Mouse (Mus musculus) erythroid progenitor cell, adult 5-6 weeks (primary cell): ENCODE measurements around the gene Tipin. TPM values are rescaled to one million over a fixed set of nuclear protein-coding genes. Genes with fewer than 3 reads are reported as not detected.
"Not testable (repeated sequence)": the region's sequence is repeated elsewhere in the genome, so short reads cannot be mapped to it uniquely, and the experiment has no call there.

Experiments
- ATAC-seq: replicated peaks from 2 replicates; pipeline ENCODE4 v1.8.0; 2016; ENCODE audit warnings: moderate number of reproducible peaks, mild to moderate bottlenecking, moderate TSS enrichment, inconsistent platforms; ENCODE audit not compliant: poor library complexity, low FRiP score, severe bottlenecking
- total RNA-seq, 2 experiments: library from RNA; stranded (forward) in 1 of 2; stranded (reverse) in 1 of 2; fragments of 150-400 nt in 1 of 2; fragments of 186-747, 209-891 nt in 1 of 2; gene quantifications; 2 replicates each; pipeline versions ENCODE4 v1.2.3 to v1.2.4; 2015 to 2017; ENCODE audit warnings: low replicate concordance in 2 of 2

Gene Tipin
- total RNA-seq, 2 experiments from 2014 or later = 132 to 185 TPM

- ATAC-seq = no peak
These were observed 13.2 kb upstream of the Tipin start for GRCm38 (mm10) chr9:64268196-64268595.

GRCm38 (mm10) chr9:64268836-64269235 lies 12.5 kb upstream of the Tipin start:
- ATAC-seq = not testable (repeated sequence)

- no peak for ATAC-seq
These were observed 10.1 kb upstream of the Tipin start for GRCm38 (mm10) chr9:64271249-64271648.

GRCm38 (mm10) chr9:64272611-64273010 lies 8.8 kb upstream of the Tipin start:
- no peak for ATAC-seq

GRCm38 (mm10) chr9:64273757-64274156 lies 7.6 kb upstream of the Tipin start:
- ATAC-seq = no peak

GRCm38 (mm10) chr9:64274291-64274690 lies 7.1 kb upstream of the Tipin start:
- ATAC-seq = no peak

GRCm38 (mm10) chr9:64274919-64275318 lies 6.5 kb upstream of the Tipin start:
- no peak for ATAC-seq

- peak; percentile 54; the same call in 1 of the 2 replicates for ATAC-seq
These were observed 3.7 kb upstream of the Tipin start for GRCm38 (mm10) chr9:64277706-64278105.

- no peak for ATAC-seq
These were observed 2.6 kb upstream of the Tipin start for GRCm38 (mm10) chr9:64278665-64279310.

GRCm38 (mm10) chr9:64281781-64282178 lies 399 bp downstream of the Tipin start:
- ATAC-seq = peak; percentile 71

- ATAC-seq = 0 out of 2 replicates have a peak, but pooled peaks have one; percentile 5
These were observed 1.1 kb downstream of the Tipin start for GRCm38 (mm10) chr9:64282404-64282987.

GRCm38 (mm10) chr9:64303086-64303485 lies 21.7 kb downstream of the Tipin start:
- not testable (repeated sequence) for ATAC-seq

- no peak for ATAC-seq
These were observed 25.3 kb downstream of the Tipin start for GRCm38 (mm10) chr9:64306476-64307312.

GRCm38 (mm10) chr9:64310996-64311785 lies 29.8 kb downstream of the Tipin start:
- no peak for ATAC-seq

GRCm38 (mm10) chr9:64312128-64312527 lies 30.7 kb downstream of the Tipin start:
- ATAC-seq = no peak

- ATAC-seq = no peak
These were observed 33.3 kb downstream of the Tipin start for GRCm38 (mm10) chr9:64314696-64315095.

- no peak for ATAC-seq
These were observed 35.6 kb downstream of the Tipin start for GRCm38 (mm10) chr9:64316986-64317385.

GRCm38 (mm10) chr9:64323976-64324375 lies 42.6 kb downstream of the Tipin start:
- ATAC-seq = no peak

- no peak for ATAC-seq
These were observed 54.4 kb downstream of the Tipin start for GRCm38 (mm10) chr9:64335825-64336224.

- no peak for ATAC-seq
These were observed 58.0 kb downstream of the Tipin start for GRCm38 (mm10) chr9:64339361-64339760.
